Mouse (Mus musculus): ENCODE results near the gene Mrc2. TPM values are rescaled to one million over a fixed set of nuclear protein-coding genes. Genes with fewer than 3 reads are reported as not detected.

The Mrc2 gene
- polyA plus RNA-seq, 1 experiment from 2014 or later, result 35.7 TPM

- H3K4me3 ChIP-seq (replicated peaks), result no peak overlapping the region
- peaks cover 32% of the 10 kb centered on the region for H3K36me3 ChIP-seq
- no peak overlapping the region for H3K4me2 ChIP-seq (replicated peaks)
- ATAC-seq (ENCODE audit: insufficient number of reproducible peaks, low FRiP score, low TSS enrichment, low read depth), result no peak
- no peaks in the 10 kb centered on the region for H3K9me3 ChIP-seq (replicated peaks)
- 69% methylated on average over 8 of the region's 8 CpGs for whole genome bisulfite sequencing
- H3K9ac ChIP-seq, result no peak overlapping the region
- peaks cover 43% of the 10 kb centered on the region for H3K4me1 ChIP-seq
- H3K27me3 ChIP-seq, result no peaks in the 10 kb centered on the region
- no peak overlapping the region; the same call in 1 of the 2 replicates for H3K27ac ChIP-seq (replicated peaks)
These were observed 59.7 kb downstream of the Mrc2 start for GRCm38 (mm10) chr11:105352152-105352551.

- no peak for ATAC-seq (ENCODE audit: insufficient number of reproducible peaks, low FRiP score, low TSS enrichment, low read depth)
- 33% methylated on average over 9 of the region's 9 CpGs for WGBS
- no peak overlapping the region for H3K9ac ChIP-seq
- H3K36me3 ChIP-seq, result peaks cover 24% of the 10 kb centered on the region
- no peak overlapping the region for H3K4me3 ChIP-seq (replicated peaks)
- H3K27me3 ChIP-seq, result no peaks in the 10 kb centered on the region
- peak overlapping the region; percentile 63 for H3K27ac ChIP-seq (replicated peaks)
- H3K4me2 ChIP-seq (replicated peaks), result no peak overlapping the region
- H3K4me1 ChIP-seq, result peaks cover 41% of the 10 kb centered on the region
- no peaks in the 10 kb centered on the region for H3K9me3 ChIP-seq (replicated peaks)
These were observed 60.8 kb downstream of the Mrc2 start for GRCm38 (mm10) chr11:105352954-105353890.

GRCm38 (mm10) chr11:105353891-105354280, 61.4 kb downstream of the Mrc2 start:
- H3K9me3 ChIP-seq (replicated peaks), result no peaks in the 10 kb centered on the region
- no peak overlapping the region for H3K4me2 ChIP-seq (replicated peaks)
- peaks cover 17% of the 10 kb centered on the region for H3K36me3 ChIP-seq
- peak overlapping the region; percentile 63; the same call in 1 of the 2 replicates for H3K27ac ChIP-seq (replicated peaks)
- H3K9ac ChIP-seq, result no peak overlapping the region
- no peaks in the 10 kb centered on the region for H3K27me3 ChIP-seq
- 83% methylated on average over 4 of the region's 4 CpGs for WGBS
- no peak for ATAC-seq (ENCODE audit: insufficient number of reproducible peaks, low FRiP score, low TSS enrichment, low read depth)
- no peak overlapping the region for H3K4me3 ChIP-seq (replicated peaks)
- peaks cover 41% of the 10 kb centered on the region for H3K4me1 ChIP-seq

- 52% methylated on average over 7 of the region's 7 CpGs for WGBS
- Histone ChIP-seq H3K27ac (replicated peaks) (no peak overlapping the region), H3K9me3 (replicated peaks) (no peaks in the 10 kb centered on the region), H3K4me2 (replicated peaks) (no peak overlapping the region), H3K4me1 (peaks cover 36% of the 10 kb centered on the region), H3K27me3 (no peaks in the 10 kb centered on the region), H3K4me3 (replicated peaks) (no peak overlapping the region), H3K9ac (no peak overlapping the region), H3K36me3 (no peaks in the 10 kb centered on the region)
- no peak for ATAC-seq (ENCODE audit: insufficient number of reproducible peaks, low FRiP score, low TSS enrichment, low read depth)
These were observed 63.9 kb downstream of the Mrc2 start for GRCm38 (mm10) chr11:105356301-105356700.

GRCm38 (mm10) chr11:105362041-105362765, 69.8 kb downstream of the Mrc2 start:
- Histone ChIP-seq H3K27me3 (no peaks in the 10 kb centered on the region), H3K4me3 (replicated peaks) (no peak overlapping the region), H3K27ac (replicated peaks) (no peak overlapping the region), H3K9me3 (replicated peaks) (no peaks in the 10 kb centered on the region), H3K36me3 (no peaks in the 10 kb centered on the region), H3K4me2 (replicated peaks) (no peak overlapping the region), H3K9ac (no peak overlapping the region), H3K4me1 (peaks cover 20% of the 10 kb centered on the region)
- WGBS, result 89% methylated on average over 4 of the region's 4 CpGs
- ATAC-seq (ENCODE audit: insufficient number of reproducible peaks, low FRiP score, low TSS enrichment, low read depth), result no peak

GRCm38 (mm10) chr11:105362946-105363597, 70.6 kb downstream of the Mrc2 start:
- under 1% methylated on average over 40 of the region's 40 CpGs for WGBS
- Histone ChIP-seq H3K4me2 (replicated peaks) (peak overlapping the region; percentile 88), H3K27ac (replicated peaks) (no peak overlapping the region), H3K9ac (peak overlapping the region; percentile 26), H3K27me3 (no peaks in the 10 kb centered on the region), H3K4me1 (peaks cover 20% of the 10 kb centered on the region), H3K4me3 (replicated peaks) (peak overlapping the region; percentile 63), H3K36me3 (no peaks in the 10 kb centered on the region), H3K9me3 (replicated peaks) (no peaks in the 10 kb centered on the region)
- ATAC-seq (ENCODE audit: insufficient number of reproducible peaks, low FRiP score, low TSS enrichment, low read depth), result peak; percentile 66

GRCm38 (mm10) chr11:105363598-105364385, 71.3 kb downstream of the Mrc2 start:
- Histone ChIP-seq H3K36me3 (no peaks in the 10 kb centered on the region), H3K4me3 (replicated peaks) (peak overlapping the region; percentile 63), H3K9me3 (replicated peaks) (no peaks in the 10 kb centered on the region), H3K9ac (0 out of 2 replicates have a peak overlapping the region, but pooled peaks have one; percentile 26), H3K4me1 (peaks cover 20% of the 10 kb centered on the region), H3K27ac (replicated peaks) (no peak overlapping the region), H3K4me2 (replicated peaks) (peak overlapping the region; percentile 88), H3K27me3 (no peaks in the 10 kb centered on the region)
- WGBS, result 37% methylated on average over 12 of the region's 12 CpGs
- no peak; the same call in 1 of the 2 replicates for ATAC-seq (ENCODE audit: insufficient number of reproducible peaks, low FRiP score, low TSS enrichment, low read depth)

- no peaks in the 10 kb centered on the region for H3K9me3 ChIP-seq (replicated peaks)
- no peak overlapping the region for H3K4me3 ChIP-seq (replicated peaks)
- H3K27me3 ChIP-seq, result no peaks in the 10 kb centered on the region
- no peak overlapping the region; the same call in 1 of the 2 replicates for H3K27ac ChIP-seq (replicated peaks)
- 29% methylated on average over 12 of the region's 12 CpGs for WGBS
- H3K4me1 ChIP-seq, result peaks cover 20% of the 10 kb centered on the region
- 0 out of 2 replicates have a peak overlapping the region, but pooled peaks have one; percentile 0 for H3K4me2 ChIP-seq (replicated peaks)
- no peak for ATAC-seq (ENCODE audit: insufficient number of reproducible peaks, low FRiP score, low TSS enrichment, low read depth)
- H3K9ac ChIP-seq, result no peak overlapping the region
- H3K36me3 ChIP-seq, result no peaks in the 10 kb centered on the region
These were observed 72.1 kb downstream of the Mrc2 start for GRCm38 (mm10) chr11:105364386-105365065.

- Histone ChIP-seq H3K27ac (replicated peaks) (no peak overlapping the region), H3K27me3 (no peaks in the 10 kb centered on the region), H3K9ac (no peak overlapping the region), H3K9me3 (replicated peaks) (no peaks in the 10 kb centered on the region), H3K4me1 (peaks cover 20% of the 10 kb centered on the region), H3K36me3 (no peaks in the 10 kb centered on the region), H3K4me3 (replicated peaks) (no peak overlapping the region), H3K4me2 (replicated peaks) (no peak overlapping the region)
- 77% methylated on average over 3 of the region's 3 CpGs for WGBS
- ATAC-seq (ENCODE audit: insufficient number of reproducible peaks, low FRiP score, low TSS enrichment, low read depth), result no peak
These were observed 73.2 kb downstream of the Mrc2 start for GRCm38 (mm10) chr11:105365611-105366010.

GRCm38 (mm10) chr11:105366051-105366450, 73.6 kb downstream of the Mrc2 start:
- Histone ChIP-seq H3K9ac (no peak overlapping the region), H3K27me3 (no peaks in the 10 kb centered on the region), H3K36me3 (no peaks in the 10 kb centered on the region), H3K4me2 (replicated peaks) (no peak overlapping the region), H3K4me3 (replicated peaks) (no peak overlapping the region), H3K4me1 (peaks cover 20% of the 10 kb centered on the region), H3K9me3 (replicated peaks) (no peaks in the 10 kb centered on the region), H3K27ac (replicated peaks) (no peak overlapping the region)
- 78% methylated on average over 4 of the region's 4 CpGs for WGBS
- no peak for ATAC-seq (ENCODE audit: insufficient number of reproducible peaks, low FRiP score, low TSS enrichment, low read depth)

Measured in embryonic facial prominence, embryonic 15.5 days (tissue).